9 mouse cellular contexts compared by ENCODE assay signal in the genomic region with DNA sequence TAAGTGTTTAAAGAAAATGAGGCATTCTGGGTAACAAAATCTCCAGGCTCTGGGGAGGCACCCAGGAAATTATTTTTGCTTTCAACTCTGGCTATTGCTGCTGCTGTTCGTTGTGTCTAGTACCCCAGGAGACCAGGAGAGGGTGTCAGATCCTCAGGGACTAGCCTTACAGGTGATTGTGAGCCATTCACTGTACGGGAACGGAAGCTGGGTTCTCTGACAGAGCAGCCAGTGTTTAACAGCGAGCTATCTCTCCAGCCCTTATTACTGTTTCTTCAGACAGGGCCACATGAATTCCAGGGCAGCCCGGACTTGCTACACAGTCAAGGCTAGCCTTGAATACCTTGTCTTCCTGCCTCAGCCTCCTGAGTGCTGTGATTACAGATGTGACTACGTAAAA.
DNase-seq lines count a peak whose midpoint lies in the region; ATAC-seq and TF ChIP-seq lines count a peak whose summit lies in the region.
"Had no signal": no experiment of that assay in that cellular context is flagged by ENCODE, and none has a peak within 500 bp of the region (broad histone marks: within the 10 kb centered on the region; RNA-seq: fewer than 3 reads in every experiment).

No protein-coding gene starts in this region.

- no peaks in the 10 kb centered on the region for H3K9me3 ChIP-seq in heart, embryonic 10.5 days
- no peaks in the 10 kb centered on the region for H3K9me3 ChIP-seq in stomach, embryonic 16.5 days (replicated peaks; ENCODE audit: control insufficient read depth, low read length)
- H3K9me3 ChIP-seq: stomach, embryonic 15.5 days had no signal

- 0 out of 2 replicates have a peak, but pooled peaks have one; percentile 31 for TF ChIP-seq EP300 in heart, adult 2 months (IDR thresholded peaks at IDR 0.05; ENCODE audit: insufficient read depth, low read depth, low read length)

- TF ChIP-seq CTCF in heart, adult 2 months (IDR thresholded peaks at IDR 0.05), result peak; percentile 69
- no peak for TF ChIP-seq CTCF in spleen, adult 2 months (IDR thresholded peaks at IDR 0.05; ENCODE audit: extremely low read depth, insufficient read depth, insufficient read length, insufficient replicate concordance)

- 23% methylated on average over 6 of the region's 6 CpGs for WGBS in heart, adult 2 months
- WGBS in heart, embryonic 10.5 days, result 44% methylated on average over 6 of the region's 6 CpGs
- 77% methylated on average over 6 of the region's 6 CpGs for WGBS in spleen, adult 2 months
- WGBS in stomach, embryonic 16.5 days, result 45% methylated on average over 6 of the region's 6 CpGs

- DNase-seq in heart, adult 2 months, result peak; percentile 47 to 53
- no peak for DNase-seq in heart, embryonic 10.5 days (ENCODE audit: low spot score)
- DNase-seq in spleen, adult 2 months (ENCODE audit: low read depth in 1 of 2, low spot score in 2 of 2), result no peak
- DNase-seq in spleen, postnatal 14 days (ENCODE audit: low spot score in 2 of 2), result no peak
- no peak for DNase-seq in adrenal gland, adult 2 months
- no peak for DNase-seq in spleen, adult 18-20 months

- H3K27ac ChIP-seq in heart, adult 2 months, result peak overlapping the region; percentile 66
- H3K27ac ChIP-seq in heart, embryonic 10.5 days, result no peak overlapping the region
- H3K27ac ChIP-seq in spleen, adult 2 months (ENCODE audit: insufficient read depth, low read length), result peak overlapping the region; percentile 46
- peak overlapping the region; percentile 63 for H3K27ac ChIP-seq in brown adipose tissue, adult 24 weeks (replicated peaks; ENCODE audit: low read depth, low read length)
- no peak overlapping the region for H3K27ac ChIP-seq in stomach, embryonic 16.5 days (ENCODE audit: low read length)
- H3K27ac ChIP-seq: stomach, embryonic 15.5 days had no signal

- no peak for TF ChIP-seq POLR2A in heart, adult 2 months (IDR thresholded peaks at IDR 0.05; ENCODE audit: insufficient read depth, low read depth, low read length)
- TF ChIP-seq POLR2A in spleen, adult 2 months (IDR thresholded peaks at IDR 0.05; ENCODE audit: low read depth, low read length), result no peak

- no peak overlapping the region for H3K9ac ChIP-seq in heart, adult 2 months (ENCODE audit: low read depth, low read length)
- H3K9ac ChIP-seq in stomach, embryonic 16.5 days (ENCODE audit: low read length), result no peak overlapping the region
- H3K9ac ChIP-seq: stomach, embryonic 15.5 days had no signal

- H3K36me3 ChIP-seq in heart, adult 2 months (ENCODE audit: control insufficient read depth, insufficient read depth, low read length), result peaks cover 47% of the 10 kb centered on the region
- H3K36me3 ChIP-seq in heart, embryonic 10.5 days, result peaks cover 12% of the 10 kb centered on the region; the same call in 1 of the 2 replicates
- H3K36me3 ChIP-seq in spleen, adult 2 months (ENCODE audit: control insufficient read depth, insufficient read depth, low read length), result peaks cover 42% of the 10 kb centered on the region
- H3K36me3 ChIP-seq in stomach, embryonic 16.5 days (ENCODE audit: control insufficient read depth, insufficient read depth, low read length), result no peaks in the 10 kb centered on the region
- H3K36me3 ChIP-seq: stomach, embryonic 15.5 days had no signal

- intact Hi-C loops in heart, adult 2 months (cut with DNase I), result loop anchor here (1.0 to 2.0 kb wide), 2 partner anchors 31 to 57 kb away; no protein-coding TSS in a partner anchor

- no peak overlapping the region for H3K4me2 ChIP-seq in stomach, embryonic 16.5 days (ENCODE audit: low read depth, low read length)
- H3K4me2 ChIP-seq: stomach, embryonic 15.5 days had no signal

- no peaks in the 10 kb centered on the region for H3K79me2 ChIP-seq in heart, adult 2 months (replicated peaks; ENCODE audit: control insufficient read depth, insufficient read depth, low read length)

- peak; percentile 51; the same call in 1 of the 2 replicates for ATAC-seq in stomach, embryonic 16.5 days (ENCODE audit: insufficient read depth, low FRiP score)

- no peaks in the 10 kb centered on the region for H3K27me3 ChIP-seq in heart, adult 2 months (ENCODE audit: control insufficient read depth, insufficient read depth, low read length)
- H3K27me3 ChIP-seq in heart, embryonic 10.5 days (ENCODE audit: insufficient read depth, poor library complexity, severe bottlenecking), result no peaks in the 10 kb centered on the region
- H3K27me3 ChIP-seq in spleen, adult 2 months (ENCODE audit: control insufficient read depth, insufficient read depth, low read length), result no peaks in the 10 kb centered on the region
- H3K27me3 ChIP-seq in stomach, embryonic 16.5 days (ENCODE audit: control insufficient read depth, insufficient read depth, low read length), result no peaks in the 10 kb centered on the region
- H3K27me3 ChIP-seq: stomach, embryonic 15.5 days had no signal

- no peak overlapping the region for H3K4me3 ChIP-seq in heart, adult 2 months
- H3K4me3 ChIP-seq in heart, embryonic 10.5 days, result no peak overlapping the region
- H3K4me3 ChIP-seq in spleen, adult 2 months (ENCODE audit: extremely low read depth, insufficient read depth, insufficient read length), result no peak overlapping the region
- no peak overlapping the region for H3K4me3 ChIP-seq in brown adipose tissue, adult 24 weeks (ENCODE audit: insufficient read depth, low read depth, low read length)
- H3K4me3 ChIP-seq in stomach, embryonic 16.5 days (replicated peaks; ENCODE audit: low read length), result no peak overlapping the region
- H3K4me3 ChIP-seq: stomach, embryonic 15.5 days had no signal

- peaks cover 47% of the 10 kb centered on the region for H3K4me1 ChIP-seq in heart, adult 2 months (ENCODE audit: control insufficient read depth, insufficient read depth, low read length)
- H3K4me1 ChIP-seq in heart, embryonic 10.5 days, result peaks cover 29% of the 10 kb centered on the region
- peaks cover 12% of the 10 kb centered on the region; the same call in 1 of the 2 replicates for H3K4me1 ChIP-seq in spleen, adult 2 months (ENCODE audit: control insufficient read depth, insufficient read depth, insufficient read length)
- peaks cover 45% of the 10 kb centered on the region for H3K4me1 ChIP-seq in brown adipose tissue, adult 24 weeks (ENCODE audit: control insufficient read depth, insufficient read depth, insufficient read length, low read length)
- peaks cover 12% of the 10 kb centered on the region for H3K4me1 ChIP-seq in stomach, embryonic 16.5 days (ENCODE audit: control insufficient read depth, insufficient read depth, low read length)

Comparison
In these comparisons a context has a peak if more than half of its experiments do, and no peak if none do; other contexts are left out.
1. DNase-seq: peak in heart, adult 2 months (2 of 2); none in heart, embryonic 10.5 days (single experiment), spleen, adult 2 months (0 of 2), spleen, postnatal 14 days (0 of 2), adrenal gland, adult 2 months (single experiment) and spleen, adult 18-20 months (0 of 2).
2. H3K27ac ChIP-seq: peak in heart, adult 2 months (single experiment), spleen, adult 2 months (single experiment) and brown adipose tissue, adult 24 weeks (single experiment); none in heart, embryonic 10.5 days (single experiment) and stomach, embryonic 16.5 days (single experiment).